Mouse (Mus musculus) lung, adult 2 months (tissue): ENCODE data around the gene Crocc. TPM values are rescaled to one million over a fixed set of nuclear protein-coding genes. Genes with fewer than 3 reads are reported as not detected.
A peak's percentile ranks its signal among the peaks of the same experiment; 100 is the strongest.

ENCODE experiments used
- DNase-seq: peaks from one replicate; pipeline ENCODE4 v3.0.0; 2022
- H3K4me1 ChIP-seq: fragments of 200-500 bp; 2 replicates; pipeline ENCODE4 v1.6.1; 2011; ENCODE audit warnings: low read length; ENCODE audit not compliant: control insufficient read depth, insufficient read depth
- H3K4me3 ChIP-seq: fragments of 200-500 bp; replicated peaks from 2 replicates; pipeline ENCODE3; 2011; ENCODE audit warnings: low read depth, mild to moderate bottlenecking, control low read depth, low read length; ENCODE audit errors: extremely low read depth
- CTCF ChIP-seq: fragments of 200-500 bp; IDR thresholded peaks from 2 replicates; pipeline ENCODE4 v1.5.1; 2011; ENCODE audit warnings: mild to moderate bottlenecking, low read length, control low read depth; ENCODE audit not compliant: insufficient read depth
- POLR2A ChIP-seq: fragments of 200-500 bp; IDR thresholded peaks from 2 replicates; pipeline ENCODE4 v1.6.1; 2011; ENCODE audit warnings: low read depth, mild to moderate bottlenecking, control low read depth, low read length, borderline replicate concordance; ENCODE audit errors: extremely low read depth
- WGBS: fragments of 180-500 bp; shearing (Covaris S2); methylation state at CpG from one replicate; pipeline ENCODE4 v1.1.7; 2018; 5-methylcytosine and 5-hydroxymethylcytosine counted together
- polyA plus RNA-seq: library from polyadenylated mRNA; depleted of rRNA; stranded (reverse); fragments of >200 nt; gene quantifications from 2 replicates; pipeline ENCODE4 v1.2.3, GENCODE M21; 2012

Crocc gene
- polyA plus RNA-seq, 1 experiment, result 14.0 TPM

DNA sequence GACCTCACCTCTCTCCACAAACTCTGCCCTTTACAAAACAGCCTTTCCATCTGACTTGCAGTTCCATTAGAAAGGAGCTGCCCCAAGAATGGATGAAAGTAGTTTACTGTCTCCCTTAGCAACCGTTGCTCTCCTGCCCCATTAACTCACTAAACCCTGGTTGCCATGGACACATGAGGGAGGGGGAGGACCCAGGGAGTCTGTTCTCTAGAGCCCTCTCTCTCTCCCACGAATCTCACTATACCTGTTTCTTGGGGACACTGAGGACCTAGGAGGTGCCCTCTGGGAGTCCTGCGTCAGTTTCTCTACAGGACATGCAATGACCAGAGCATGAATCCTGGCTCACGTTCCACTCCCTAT lies 10.9 kb downstream of the Crocc start:
- no peak for DNase-seq
- Histone ChIP-seq H3K4me3 (no peak overlapping the region), H3K4me1 (no peaks in the 10 kb centered on the region)
- TF ChIP-seq CTCF, result no peak
- TF ChIP-seq POLR2A, result no peak
- WGBS, result 58% methylated on average over 4 of the region's 4 CpGs

DNA sequence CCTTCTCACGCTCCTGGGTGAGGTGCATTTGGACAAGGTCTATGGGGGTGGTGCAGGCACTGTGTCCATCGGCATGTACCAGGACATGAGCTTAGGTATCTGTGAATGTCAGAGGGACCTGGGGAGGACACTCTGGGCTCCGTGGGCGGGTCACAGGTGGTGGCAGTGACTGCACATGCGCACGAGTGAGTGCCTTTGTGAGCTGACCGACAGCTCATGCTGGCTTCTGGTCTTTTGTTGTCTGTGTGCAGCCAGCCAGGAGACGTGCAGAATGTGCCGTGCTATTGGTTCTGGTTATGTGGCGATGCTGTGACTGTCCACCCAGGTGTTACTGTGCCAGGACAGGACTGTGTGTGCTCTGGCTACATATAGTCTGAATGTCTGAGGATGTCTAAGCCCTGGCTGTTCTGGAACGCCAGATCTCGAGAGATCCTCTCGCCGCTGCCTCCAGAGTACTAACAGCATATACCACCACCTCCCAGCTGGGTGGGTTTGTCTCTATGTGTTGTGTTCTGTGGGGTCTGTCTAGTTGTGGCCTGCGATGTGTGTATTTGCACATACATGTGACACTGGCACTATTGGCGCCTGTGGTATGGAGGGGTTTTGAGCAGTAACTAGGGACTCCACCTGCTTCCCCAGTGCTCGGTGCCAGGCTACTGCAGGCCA lies 11.4 kb downstream of the Crocc start:
- Histone ChIP-seq H3K4me3 (no peak overlapping the region), H3K4me1 (no peaks in the 10 kb centered on the region)
- DNase-seq, result no peak
- TF ChIP-seq CTCF, result no peak
- 89% methylated on average over 17 of the region's 17 CpGs for WGBS

DNA sequence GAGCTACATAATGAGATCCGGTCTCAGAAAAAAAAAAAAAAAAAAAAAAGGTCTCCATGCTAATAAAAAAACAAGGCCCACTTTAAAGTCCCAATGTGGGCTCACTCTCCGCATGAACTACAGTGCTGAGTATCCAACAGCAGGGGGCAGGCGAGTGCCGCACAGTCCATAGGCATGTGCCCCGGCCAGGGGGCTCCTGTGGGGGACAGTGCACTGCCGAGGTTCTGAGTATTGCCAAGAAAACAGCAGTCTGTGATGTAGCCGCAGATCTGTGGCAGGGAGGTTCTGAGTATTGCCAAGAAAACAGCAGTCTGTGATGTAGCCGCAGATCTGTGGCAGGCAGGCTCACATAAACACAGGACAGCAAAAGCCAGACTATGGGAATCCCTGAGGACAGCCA lies 15.5 kb downstream of the Crocc start:
- no peak for TF ChIP-seq POLR2A
- TF ChIP-seq CTCF, result peak; percentile 83
- no peak overlapping the region for H3K4me3 ChIP-seq
- peak; percentile 60 for DNase-seq
- 13% methylated on average over 8 of the region's 8 CpGs for WGBS
- no peaks in the 10 kb centered on the region for H3K4me1 ChIP-seq

DNA sequence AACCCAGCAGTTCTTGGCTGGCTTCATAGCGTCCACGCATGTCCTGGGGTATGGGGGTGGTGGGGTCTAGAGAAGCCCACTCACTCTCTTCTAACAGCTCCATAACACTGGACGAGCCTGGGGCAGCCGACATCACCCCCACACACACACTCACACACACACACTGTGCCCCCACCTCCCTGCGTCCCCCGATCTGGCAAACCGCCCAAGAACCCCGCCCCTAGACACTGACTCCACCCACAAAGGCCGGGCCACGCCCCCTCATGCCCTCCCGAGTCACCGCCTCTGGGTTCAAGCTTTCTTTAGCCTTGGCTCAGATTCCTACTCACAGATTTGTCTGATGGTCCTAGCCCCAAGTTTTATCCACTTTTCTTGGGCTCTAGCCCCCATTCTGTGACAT lies 19.2 kb downstream of the Crocc start:
- no peak overlapping the region for H3K4me3 ChIP-seq
- no peaks in the 10 kb centered on the region for H3K4me1 ChIP-seq
- 50% methylated on average over 12 of the region's 12 CpGs for WGBS
- DNase-seq, result no peak
- TF ChIP-seq CTCF (no peak), POLR2A (no peak)

DNA sequence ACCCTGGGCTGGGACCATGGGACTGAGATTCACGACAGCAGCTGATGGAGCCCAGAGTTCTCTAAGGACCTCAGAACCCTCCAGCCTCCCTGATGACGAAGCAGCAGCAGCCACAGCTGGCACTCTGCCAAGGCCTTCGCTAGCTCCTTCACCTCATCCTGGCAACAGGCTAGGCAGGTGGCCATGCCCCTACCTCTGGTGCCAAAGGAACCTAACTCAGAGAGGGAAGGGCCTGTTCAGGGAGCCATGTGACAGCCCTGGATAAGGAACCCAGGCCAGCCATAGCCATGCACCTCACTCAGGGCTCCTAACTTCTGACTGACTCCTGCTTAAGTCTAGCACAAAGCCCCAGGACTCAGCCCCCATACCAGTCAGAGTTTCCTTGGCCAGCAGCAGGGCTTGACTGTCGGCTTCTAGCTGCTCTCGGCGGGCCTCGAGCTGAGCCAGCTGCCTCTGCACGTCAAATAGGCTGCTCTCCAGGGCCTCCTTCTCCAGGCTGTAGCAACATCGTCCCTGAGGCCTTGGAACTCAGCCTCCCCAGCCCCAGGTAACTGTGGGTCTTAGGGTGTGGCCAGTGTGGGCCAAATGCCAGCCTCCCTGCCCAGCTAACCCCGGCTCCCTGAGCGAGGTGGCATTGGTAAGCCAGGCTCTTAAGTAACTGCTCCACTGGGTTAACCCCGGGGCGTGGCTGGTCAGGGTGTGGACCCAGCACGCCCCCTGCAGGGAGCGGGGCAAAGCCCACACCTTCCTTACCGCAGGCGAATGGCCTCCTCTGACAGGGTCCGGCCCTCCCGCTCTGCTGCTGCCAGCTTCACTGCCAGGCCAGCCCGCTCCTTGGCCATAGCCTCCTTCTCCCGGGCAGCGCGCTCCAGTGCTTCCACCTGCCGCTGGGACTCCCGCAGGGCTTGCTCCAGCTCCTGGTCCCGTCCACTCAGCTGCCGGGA lies 26.5 kb downstream of the Crocc start:
- H3K4me3 ChIP-seq, result no peak overlapping the region
- 63% methylated on average over 27 of the region's 27 CpGs for WGBS
- DNase-seq, result peak; percentile 69

DNA sequence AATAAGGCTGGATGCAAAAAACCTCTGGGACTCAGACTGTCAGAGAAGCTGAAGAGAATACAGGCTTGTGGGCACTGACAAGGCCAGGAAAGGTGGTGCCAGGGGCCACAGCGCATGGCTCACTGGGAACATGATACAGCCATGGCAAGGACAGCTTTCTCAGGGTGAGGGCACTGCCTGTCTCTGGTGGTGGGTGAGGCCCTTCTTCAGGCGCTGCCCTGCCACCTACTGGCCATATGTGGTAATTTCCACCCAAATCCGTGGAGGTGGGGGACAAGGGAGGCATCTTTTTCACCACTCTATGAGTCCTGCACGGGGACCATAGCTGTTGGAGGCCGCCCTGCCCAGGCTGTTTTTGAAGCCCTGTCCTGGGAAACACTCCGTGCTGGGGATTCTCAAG lies 28.6 kb downstream of the Crocc start:
- peak; percentile 81 for DNase-seq
- no peaks in the 10 kb centered on the region for H3K4me1 ChIP-seq
- no peak overlapping the region for H3K4me3 ChIP-seq
- peak; percentile 96 for TF ChIP-seq CTCF
- TF ChIP-seq POLR2A, result no peak
- WGBS, result 6% methylated on average over 6 of the region's 6 CpGs

More for the DNA sequence above, 26.5 kb downstream of the Crocc start:
- TF ChIP-seq POLR2A (no peak), CTCF (0 out of 2 replicates have a peak, but pooled peaks have one; percentile 8)
- H3K4me1 ChIP-seq, result no peaks in the 10 kb centered on the region

DNA sequence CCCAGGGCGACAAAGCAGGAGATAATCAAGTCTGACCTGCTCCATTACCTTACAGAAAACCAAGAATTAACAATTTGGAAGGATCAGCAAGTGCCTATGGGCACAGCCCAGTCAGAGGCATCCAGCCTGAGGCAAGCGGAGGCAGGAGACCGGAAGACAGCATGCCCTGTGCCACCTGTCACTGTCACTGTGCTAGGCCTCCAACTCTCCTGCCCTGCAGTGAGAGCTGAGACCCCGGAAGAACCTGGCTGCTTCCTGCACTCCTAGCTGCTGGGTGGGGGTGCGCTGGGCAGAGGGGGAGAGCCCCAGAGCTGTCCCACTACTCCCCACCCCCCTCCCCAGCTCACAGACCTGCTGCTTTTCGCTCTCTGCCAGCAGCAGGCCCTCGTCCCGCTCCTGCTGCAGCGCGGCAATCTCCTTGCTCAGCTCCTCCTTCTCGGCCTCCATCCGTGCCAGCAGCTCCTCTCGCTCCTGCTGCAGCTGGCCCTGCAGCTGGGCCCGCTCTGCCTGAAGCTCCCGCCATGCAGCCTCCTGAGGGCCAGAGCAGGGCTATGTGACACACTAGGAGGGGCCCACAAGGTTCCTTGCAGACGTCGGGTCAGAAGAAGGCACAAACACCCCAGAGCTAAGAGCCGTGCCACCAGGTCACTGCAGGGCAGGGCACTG lies 29.7 kb downstream of the Crocc start:
- WGBS, result 91% methylated on average over 18 of the region's 18 CpGs
- no peak for DNase-seq
- no peak overlapping the region for H3K4me3 ChIP-seq
- H3K4me1 ChIP-seq, result no peaks in the 10 kb centered on the region
- TF ChIP-seq CTCF (no peak), POLR2A (no peak)

DNA sequence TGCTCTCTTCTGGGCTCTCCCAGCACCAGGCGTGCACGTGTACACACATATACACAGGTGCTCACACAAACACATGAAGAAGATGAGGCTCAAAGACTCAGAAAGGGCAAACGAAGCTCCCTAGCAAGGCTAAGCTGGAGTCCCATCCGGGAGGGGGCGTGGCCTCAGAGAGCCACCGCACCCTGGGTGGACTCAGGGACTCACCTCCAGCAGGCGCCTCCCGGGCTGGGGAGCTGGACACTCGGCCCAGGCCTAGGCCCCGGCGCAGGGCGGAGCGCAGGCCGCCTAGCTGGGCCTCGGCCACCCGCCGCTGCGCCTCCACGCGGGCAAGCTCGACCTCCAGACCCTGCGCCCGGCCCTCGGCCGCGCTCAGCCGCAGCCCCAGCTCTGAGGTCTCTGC lies 35.4 kb downstream of the Crocc start:
- 84% methylated on average over 27 of the region's 27 CpGs for WGBS
- Histone ChIP-seq H3K4me3 (no peak overlapping the region), H3K4me1 (peaks cover 15% of the 10 kb centered on the region)
- TF ChIP-seq POLR2A (no peak), CTCF (no peak)
- DNase-seq, result no peak

DNA sequence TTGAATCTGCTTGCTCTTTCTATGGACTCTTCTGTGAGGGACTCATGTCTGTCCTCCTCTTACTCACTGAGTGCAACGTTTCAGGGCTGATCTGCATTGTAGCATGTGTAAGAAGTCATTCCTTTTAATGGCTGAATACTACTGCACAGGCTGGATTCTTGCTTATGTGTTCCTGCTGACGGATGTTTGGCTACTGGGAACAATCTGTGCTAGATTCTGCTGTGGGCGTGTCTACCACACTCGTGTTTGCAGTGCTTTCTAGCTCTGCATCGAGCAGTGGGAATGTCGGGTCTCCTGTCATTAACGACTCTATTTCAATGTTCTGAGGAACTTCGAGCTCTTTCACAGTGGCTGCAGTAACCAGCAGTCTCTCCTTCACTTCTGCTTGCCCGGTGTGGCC lies 36.3 kb downstream of the Crocc start:
- Histone ChIP-seq H3K4me1 (peaks cover 15% of the 10 kb centered on the region), H3K4me3 (no peak overlapping the region)
- DNase-seq, result no peak
- TF ChIP-seq POLR2A (no peak), CTCF (no peak)
- WGBS, result 25% methylated on average over 9 of the region's 9 CpGs
